Mouse (Mus musculus) neural tube, embryonic 12.5 days (tissue): ENCODE measurements around the gene Dlk2. TPM values are rescaled to one million over a fixed set of nuclear protein-coding genes. Genes with fewer than 3 reads are reported as not detected.

Source experiments
- ATAC-seq: fragments of 200-750 bp; cut with Nextera tagmentation; 2 replicates; pipeline ENCODE4 v1.8.0; 2017; ENCODE audit warnings: low read depth, mild to moderate bottlenecking, moderate TSS enrichment, moderate library complexity; ENCODE audit not compliant: low FRiP score
- H3K27ac ChIP-seq: fragments of 300-500 bp; sonication (generic); 2 replicates; pipeline ENCODE4 v1.5.1; 2016
- H3K27me3 ChIP-seq: fragments of 300-500 bp; sonication (generic); replicated peaks from 2 replicates; pipeline ENCODE4 v1.6.1; 2016; ENCODE audit warnings: mild to moderate bottlenecking
- H3K36me3 ChIP-seq: fragments of 300-500 bp; sonication (generic); 2 replicates; pipeline ENCODE4 v1.6.1; 2016; ENCODE audit warnings: mild to moderate bottlenecking
- H3K4me1 ChIP-seq: fragments of 300-500 bp; sonication (generic); 2 replicates; pipeline ENCODE4 v1.6.1; 2016
- H3K4me2 ChIP-seq: fragments of 300-500 bp; sonication (generic); replicated peaks from 2 replicates; pipeline ENCODE4 v1.6.1; 2016; ENCODE audit warnings: mild to moderate bottlenecking
- H3K4me3 ChIP-seq: fragments of 300-500 bp; sonication (generic); 2 replicates; pipeline ENCODE4 v1.5.1; 2016
- H3K9ac ChIP-seq: fragments of 300-500 bp; sonication (generic); 2 replicates; pipeline ENCODE4 v1.6.1; 2016; ENCODE audit warnings: mild to moderate bottlenecking
- H3K9me3 ChIP-seq: fragments of 300-500 bp; sonication (generic); 2 replicates; pipeline ENCODE4 v1.6.1; 2016; ENCODE audit warnings: mild to moderate bottlenecking
- WGBS: fragments of 180-500 bp; shearing (Covaris S2); methylation state at CpG from one replicate; pipeline ENCODE4 v1.1.7; 2016; 5-methylcytosine and 5-hydroxymethylcytosine counted together
- polyA plus RNA-seq: library from polyadenylated mRNA; unstranded; fragments of >200 nt; fragmentation: Nextera tagmentation; extraction: Ambion mirVana; gene quantifications from 2 replicates; pipeline ENCODE4 v1.2.1, GENCODE M21; 2016

The Dlk2 gene
- polyA plus RNA-seq: 3.4 and 3.9 TPM in 2 replicates

GRCm38 (mm10) chr17:46297364-46298219, at the start of gene Dlk2:
TSS of gene Dlk2 (plus strand) at chr17:46297421.
- Histone ChIP-seq H3K4me2 (peak within 1 kb of the TSS; percentile 100), H3K9me3 (no peaks in the 10 kb centered on the region), H3K4me3 (peak within 1 kb of the TSS; percentile 64), H3K36me3 (no peaks in the 10 kb centered on the region), H3K27ac (no peak within 1 kb of the TSS), H3K4me1 (peaks cover 15% of the 10 kb centered on the region), H3K9ac (peak within 1 kb of the TSS; percentile 73), H3K27me3 (peaks cover 62% of the 10 kb centered on the region)
- WGBS: under 1% methylated on average over 85 of the region's 86 CpGs
- peak; percentile 66 for ATAC-seq

- H3K9me3 ChIP-seq: no peaks in the 10 kb centered on the region
- peaks cover 72% of the 10 kb centered on the region for H3K36me3 ChIP-seq
- H3K27me3 ChIP-seq: no peaks in the 10 kb centered on the region
- H3K27ac ChIP-seq: peak within 1 kb of the TSS; percentile 62
- WGBS: under 1% methylated on average over 53 of the region's 53 CpGs
- H3K4me2 ChIP-seq: peak within 1 kb of the TSS; percentile 84
- H3K9ac ChIP-seq: peak within 1 kb of the TSS; percentile 97
- H3K4me1 ChIP-seq: peaks cover 20% of the 10 kb centered on the region
- ATAC-seq: peak; percentile 92
- peak within 1 kb of the TSS; percentile 91 for H3K4me3 ChIP-seq
Observed at GRCm38 (mm10) chr17:46247512-46248188, 49.6 kb upstream of the Dlk2 start, which contains the start of the genes Polr1c and Yipf3. TSS of gene Polr1c (minus strand) at chr17:46248054. TSS of gene Yipf3 (plus strand) at chr17:46248080.

- under 1% methylated on average over 37 of the region's 37 CpGs for WGBS
- Histone ChIP-seq H3K9ac (peak overlapping the region; percentile 97), H3K27me3 (no peaks in the 10 kb centered on the region), H3K4me2 (peak overlapping the region; percentile 84), H3K4me1 (peaks cover 21% of the 10 kb centered on the region), H3K9me3 (no peaks in the 10 kb centered on the region), H3K36me3 (peaks cover 67% of the 10 kb centered on the region), H3K27ac (peak overlapping the region; percentile 46), H3K4me3 (peak overlapping the region; percentile 91)
- ATAC-seq: no peak; the same call in 1 of the 2 replicates
Observed at GRCm38 (mm10) chr17:46248189-46248522, 49.1 kb upstream of the Dlk2 start.

DNA sequence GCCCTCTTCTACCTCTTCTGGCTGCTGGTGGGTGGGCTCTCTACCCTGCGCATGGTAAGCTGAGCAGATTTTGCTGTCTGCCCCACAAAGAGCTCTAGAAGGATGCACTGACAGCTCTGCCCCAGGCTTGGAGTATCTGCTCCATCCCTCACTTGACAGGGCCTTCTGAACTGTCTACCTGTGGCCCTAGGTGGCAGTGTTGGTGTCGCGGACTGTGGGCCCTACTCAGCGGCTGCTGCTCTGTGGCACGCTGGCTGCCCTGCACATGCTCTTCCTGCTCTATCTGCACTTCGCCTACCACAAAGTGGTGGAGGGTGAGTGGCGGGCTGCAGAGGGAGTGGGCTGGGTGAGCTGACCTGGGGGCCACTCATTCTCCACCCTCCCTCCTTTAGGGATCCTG, 46.0 kb upstream of the Dlk2 start:
- Histone ChIP-seq H3K36me3 (peaks cover 37% of the 10 kb centered on the region), H3K4me1 (peaks cover 39% of the 10 kb centered on the region), H3K9me3 (no peaks in the 10 kb centered on the region), H3K9ac (no peak overlapping the region), H3K27me3 (peaks cover 11% of the 10 kb centered on the region), H3K27ac (no peak overlapping the region), H3K4me2 (no peak overlapping the region), H3K4me3 (no peak overlapping the region)
- WGBS: 87% methylated on average over 7 of the region's 7 CpGs
- ATAC-seq: no peak

GRCm38 (mm10) chr17:46252571-46253451, 44.4 kb upstream of the Dlk2 start:
- peak overlapping the region; percentile 78; the same call in 1 of the 2 replicates for H3K9ac ChIP-seq
- no peak for ATAC-seq
- peaks cover 11% of the 10 kb centered on the region for H3K27me3 ChIP-seq
- H3K4me2 ChIP-seq: peak overlapping the region; percentile 98
- no peak overlapping the region for H3K4me3 ChIP-seq
- peaks cover 31% of the 10 kb centered on the region for H3K4me1 ChIP-seq
- WGBS: 60% methylated on average over 14 of the region's 14 CpGs
- no peaks in the 10 kb centered on the region for H3K9me3 ChIP-seq
- no peak overlapping the region for H3K27ac ChIP-seq
- peaks cover 34% of the 10 kb centered on the region for H3K36me3 ChIP-seq

DNA sequence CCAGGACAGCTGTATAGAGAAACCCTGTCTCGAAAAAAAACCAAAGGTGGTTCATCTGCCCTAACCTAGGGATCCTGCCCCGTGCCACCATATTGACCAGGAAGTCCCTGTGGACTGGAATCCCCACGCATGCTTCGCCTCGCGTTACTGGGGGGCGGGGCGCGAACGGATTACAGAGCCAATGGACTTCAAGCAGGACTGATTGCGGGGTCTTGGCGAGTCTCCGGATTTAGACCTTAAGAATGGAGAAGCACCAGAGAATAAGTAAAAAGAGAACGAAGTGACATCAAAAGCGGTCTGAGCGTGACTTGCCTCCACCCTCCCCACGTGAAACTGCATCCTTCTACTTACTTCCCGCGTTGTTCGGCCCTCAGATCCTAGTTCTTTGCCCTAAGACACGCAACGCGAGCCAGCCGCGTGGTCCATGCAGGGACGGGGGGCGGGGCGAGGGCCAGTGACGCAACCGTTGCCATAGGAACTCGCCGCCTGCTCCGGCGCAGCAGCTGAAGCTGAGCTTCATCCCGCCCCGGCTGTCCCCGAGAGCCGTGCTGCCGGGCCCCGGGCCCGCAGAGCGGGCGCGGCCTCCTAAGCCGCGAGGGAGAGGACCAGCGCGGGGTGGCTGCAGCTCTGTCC, 43.7 kb upstream of the Dlk2 start, which contains the start of gene Lrrc73:
Lrrc73 (plus strand) TSS at position 80 of the 633 bp plus-strand sequence.
- H3K9me3 ChIP-seq: no peaks in the 10 kb centered on the region
- H3K27ac ChIP-seq: peak within 1 kb of the TSS; percentile 26; the same call in 1 of the 2 replicates
- H3K4me1 ChIP-seq: peaks cover 29% of the 10 kb centered on the region
- H3K36me3 ChIP-seq: peaks cover 42% of the 10 kb centered on the region
- ATAC-seq: peak; percentile 89
- H3K9ac ChIP-seq: peak within 1 kb of the TSS; percentile 78
- H3K27me3 ChIP-seq: peaks cover 11% of the 10 kb centered on the region
- peak within 1 kb of the TSS; percentile 98 for H3K4me2 ChIP-seq
- WGBS: 2% methylated on average over 48 of the region's 48 CpGs
- H3K4me3 ChIP-seq: peak within 1 kb of the TSS; percentile 71

GRCm38 (mm10) chr17:46254106-46254505, 43.1 kb upstream of the Dlk2 start:
- peaks cover 11% of the 10 kb centered on the region for H3K27me3 ChIP-seq
- H3K9ac ChIP-seq: peak overlapping the region; percentile 78
- H3K4me3 ChIP-seq: peak overlapping the region; percentile 71
- peaks cover 46% of the 10 kb centered on the region for H3K36me3 ChIP-seq
- ATAC-seq: peak; percentile 49
- peaks cover 24% of the 10 kb centered on the region for H3K4me1 ChIP-seq
- 1% methylated on average over 45 of the region's 54 CpGs for WGBS
- peak overlapping the region; percentile 98 for H3K4me2 ChIP-seq
- H3K9me3 ChIP-seq: no peaks in the 10 kb centered on the region
- peak overlapping the region; percentile 26; the same call in 1 of the 2 replicates for H3K27ac ChIP-seq

DNA sequence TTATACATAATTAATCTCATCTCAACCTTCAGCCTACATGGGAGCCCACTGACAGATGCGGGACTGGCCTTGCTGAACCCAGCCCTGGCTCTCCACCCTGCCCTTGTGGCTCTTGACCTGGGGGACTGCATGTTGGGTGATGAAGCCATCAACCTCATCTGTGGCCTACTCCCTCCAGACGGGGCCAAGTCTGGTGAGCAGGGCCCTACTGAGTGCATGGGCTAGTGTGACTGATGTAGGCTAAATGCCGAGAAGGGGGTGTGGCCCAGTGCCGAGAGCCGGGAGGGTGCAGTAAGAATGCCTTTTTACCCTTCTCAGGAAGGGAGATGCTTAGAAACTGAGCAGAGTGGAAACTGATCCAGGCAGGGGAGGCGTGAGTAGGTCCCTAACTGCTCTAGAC, 42.1 kb upstream of the Dlk2 start:
- Histone ChIP-seq H3K4me2 (peak overlapping the region; percentile 98), H3K9me3 (no peaks in the 10 kb centered on the region), H3K4me3 (peak overlapping the region; percentile 71; the same call in 1 of the 2 replicates), H3K9ac (peak overlapping the region; percentile 78; the same call in 1 of the 2 replicates), H3K27me3 (peaks cover 11% of the 10 kb centered on the region), H3K36me3 (peaks cover 48% of the 10 kb centered on the region), H3K4me1 (peaks cover 19% of the 10 kb centered on the region; the same call in 1 of the 2 replicates), H3K27ac (no peak overlapping the region)
- no peak for ATAC-seq
- 33% methylated on average over 6 of the region's 6 CpGs for WGBS

- no peak overlapping the region for H3K4me2 ChIP-seq
- no peak overlapping the region for H3K27ac ChIP-seq
- peaks cover 59% of the 10 kb centered on the region for H3K36me3 ChIP-seq
- H3K9me3 ChIP-seq: no peaks in the 10 kb centered on the region
- no peak for ATAC-seq
- H3K4me3 ChIP-seq: no peak overlapping the region
- H3K4me1 ChIP-seq: peaks cover 14% of the 10 kb centered on the region; the same call in 1 of the 2 replicates
- 91% methylated on average over 30 of the region's 30 CpGs for WGBS
- H3K9ac ChIP-seq: no peak overlapping the region
- peaks cover 11% of the 10 kb centered on the region for H3K27me3 ChIP-seq
Observed at GRCm38 (mm10) chr17:46258279-46259053, 38.8 kb upstream of the Dlk2 start.

- ATAC-seq: no peak
- 91% methylated on average over 17 of the region's 17 CpGs for WGBS
- H3K27me3 ChIP-seq: peaks cover 9% of the 10 kb centered on the region
Observed at GRCm38 (mm10) chr17:46259675-46260074, 37.5 kb upstream of the Dlk2 start.

More at GRCm38 (mm10) chr17:46259675-46260074, 37.5 kb upstream of the Dlk2 start:
- H3K9ac ChIP-seq: no peak overlapping the region
- no peaks in the 10 kb centered on the region for H3K9me3 ChIP-seq
- H3K4me3 ChIP-seq: no peak overlapping the region
- no peak overlapping the region for H3K4me2 ChIP-seq
- peaks cover 8% of the 10 kb centered on the region; the same call in 1 of the 2 replicates for H3K4me1 ChIP-seq
- no peak overlapping the region for H3K27ac ChIP-seq
- peaks cover 71% of the 10 kb centered on the region for H3K36me3 ChIP-seq
